Mouse (Mus musculus): ENCODE results near the gene Flot1. TPM values are rescaled to one million over a fixed set of nuclear protein-coding genes. Genes with fewer than 3 reads are reported as not detected.

Flot1 gene
- total and polyA plus RNA-seq, 3 experiments = 38.1 to 64.1 TPM; not detected in 1

- TF ChIP-seq ZNF384 (IDR thresholded peaks at IDR 0.05; ENCODE audit: low read depth, low read length) = no peak
- TF ChIP-seq TAL1 (IDR thresholded peaks at IDR 0.05; ENCODE audit: low read length) = peak; percentile 40; the same call in 1 of the 2 replicates
- TF ChIP-seq UBTF (IDR thresholded peaks at IDR 0.05; ENCODE audit: borderline replicate concordance, insufficient read depth, low read depth, low read length) = no peak
- TF ChIP-seq MXI1 (IDR thresholded peaks at IDR 0.05; ENCODE audit: low read depth, low read length) = no peak
- TF ChIP-seq BHLHE40 (IDR thresholded peaks at IDR 0.05; ENCODE audit: borderline replicate concordance, low read depth, low read length) = peak; percentile 67
- TF ChIP-seq SIN3A (IDR thresholded peaks at IDR 0.05; ENCODE audit: low read length) = peak; percentile 67; the same call in 1 of the 2 replicates
- TF ChIP-seq MYB (IDR thresholded peaks at IDR 0.05; ENCODE audit: low read depth, low read length) = no peak
- peak; percentile 60 for TF ChIP-seq TBP (IDR thresholded peaks at IDR 0.05; ENCODE audit: low read depth, low read length)
- no peak for TF ChIP-seq POLR2AphosphoS2 (IDR thresholded peaks at IDR 0.05; ENCODE audit: low read length)
- peak; percentile 53 to 69; a peak in 2 of 4 replicates for TF ChIP-seq POLR2A (IDR thresholded peaks at IDR 0.05; ENCODE audit: control insufficient read depth in 1 of 2, insufficient read depth in 1 of 2, low read depth in 1 of 2, low read length in 2 of 2, poor library complexity in 1 of 2)
- TF ChIP-seq GABPA (IDR thresholded peaks at IDR 0.05; ENCODE audit: low read depth, low read length) = no peak
- no peak; the same call in 1 of the 2 replicates for TF ChIP-seq E2F4 (IDR thresholded peaks at IDR 0.05; ENCODE audit: borderline replicate concordance, low read depth, low read length)
- no peak for TF ChIP-seq ZC3H11A (IDR thresholded peaks at IDR 0.05; ENCODE audit: low read depth, low read length)
- TF ChIP-seq GATA1 (IDR thresholded peaks at IDR 0.05; ENCODE audit: low read depth, low read length) = peak; percentile 81
- peak; percentile 38; the same call in 1 of the 2 replicates for TF ChIP-seq HCFC1 (IDR thresholded peaks at IDR 0.05; ENCODE audit: low read depth, low read length)
- no peak for TF ChIP-seq ZKSCAN1 (IDR thresholded peaks at IDR 0.05; ENCODE audit: low read depth, low read length)
- no peak for TF ChIP-seq MYC (IDR thresholded peaks at IDR 0.05; ENCODE audit: low read depth, low read length)
- no peak for TF ChIP-seq MAFK (IDR thresholded peaks at IDR 0.05; ENCODE audit: borderline replicate concordance, low read depth, low read length)
- no peak for TF ChIP-seq MAZ (IDR thresholded peaks at IDR 0.05; ENCODE audit: low read depth, low read length)
- peak in 2 of 3 experiments; percentile 11 to 13; a peak in 1 of 6 replicates for TF ChIP-seq CTCF (IDR thresholded peaks at IDR 0.05 in 2 of 3, conservative IDR thresholded peaks at IDR 0.05 in 1 of 3; ENCODE audit: control insufficient read depth in 1 of 3, insufficient read depth in 1 of 3, low read depth in 2 of 3, low read length in 3 of 3, poor library complexity in 1 of 3, severe bottlenecking in 1 of 3)
- no peak for TF ChIP-seq USF1 (IDR thresholded peaks at IDR 0.05; ENCODE audit: low read depth, low read length)
Measured at GRCm38 (mm10) chr17:35861198-35861857, 38.3 kb downstream of the Flot1 start, which contains the start of gene Nrm (continued).

GRCm38 (mm10) chr17:35864832-35865353, 41.9 kb downstream of the Flot1 start:
- DNase-seq (ENCODE audit: low read depth, low spot score) = no peak
- Histone ChIP-seq H3K9me3 (replicated peaks; ENCODE audit: insufficient read depth, low read length) (no peaks in the 10 kb centered on the region), H3K27me3 (ENCODE audit: control insufficient read depth in 1 of 2, insufficient read depth in 2 of 2, low read length in 2 of 2) (no peaks in the 10 kb centered on the region), H3K27ac (ENCODE audit: control insufficient read depth, low read depth, low read length) (peak overlapping the region; percentile 70), H3K9ac (ENCODE audit: control insufficient read depth, low read depth, low read length, poor library complexity, severe bottlenecking) (peak overlapping the region; percentile 77), H3K4me1 (ENCODE audit: control insufficient read depth in 1 of 2, insufficient read depth in 2 of 2, low read length in 2 of 2) (peaks cover 2 to 26% of the 10 kb centered on the region in 2 experiments), H3K79me2 (ENCODE audit: control insufficient read depth, insufficient read depth, low read length, poor library complexity) (peaks cover 14% of the 10 kb centered on the region), H3K36me3 (ENCODE audit: control insufficient read depth in 1 of 2, insufficient read depth in 2 of 2, low read length in 2 of 2) (peaks cover 0 to 11% of the 10 kb centered on the region in 2 experiments; a peak in 2 of 4 replicates), H3K4me3 (ENCODE audit: control insufficient read depth in 1 of 2, insufficient read depth in 1 of 2, low read depth in 2 of 2, low read length in 2 of 2) (peak overlapping the region; percentile 62 to 70)
- no peak for TF ChIP-seq ELF1 (IDR thresholded peaks at IDR 0.05; ENCODE audit: low read depth, low read length)
- TF ChIP-seq MAZ (IDR thresholded peaks at IDR 0.05; ENCODE audit: low read depth, low read length) = 0 out of 2 replicates have a peak, but pooled peaks have one; percentile 1
